Mouse (Mus musculus) heart, postnatal 0 days (tissue): Measurements from ENCODE around the gene Hsf5. TPM values are rescaled to one million over a fixed set of nuclear protein-coding genes. Genes with fewer than 3 reads are reported as not detected.

ENCODE experiments used
- ATAC-seq: fragments of 200-750 bp; cut with Nextera tagmentation; 2 replicates; pipeline ENCODE4 v1.8.0; 2017; ENCODE audit warnings: low read depth, moderate number of reproducible peaks, moderate library complexity; ENCODE audit not compliant: insufficient read depth
- DNase-seq: peaks from one replicate; pipeline ENCODE4 v3.0.0-alpha.2; 2016; ENCODE audit warnings: low spot score
- H3K27ac ChIP-seq: fragments of 300-500 bp; sonication (generic); 2 replicates; pipeline ENCODE4 v1.5.1; 2014; ENCODE audit warnings: low read depth, mild to moderate bottlenecking
- H3K27me3 ChIP-seq: fragments of 300-500 bp; sonication (generic); 2 replicates; pipeline ENCODE4 v1.6.1; 2014; ENCODE audit warnings: low read length, mixed read lengths; ENCODE audit not compliant: control insufficient read depth, insufficient read depth
- H3K36me3 ChIP-seq: fragments of 300-500 bp; sonication (generic); replicated peaks from 2 replicates; pipeline ENCODE4 v1.6.1; 2014; ENCODE audit warnings: low read length, mixed read lengths; ENCODE audit not compliant: control insufficient read depth, insufficient read depth
- H3K4me1 ChIP-seq: fragments of 300-500 bp; sonication (generic); 2 replicates; pipeline ENCODE4 v1.6.1; 2014; ENCODE audit warnings: antibody characterized with exemption; ENCODE audit not compliant: control insufficient read depth, insufficient read depth
- H3K4me2 ChIP-seq: fragments of 300-500 bp; sonication (generic); 2 replicates; pipeline ENCODE4 v1.6.1; 2014; ENCODE audit warnings: low read depth, mild to moderate bottlenecking, low read length, moderate library complexity
- H3K4me3 ChIP-seq: fragments of 300-500 bp; sonication (generic); 2 replicates; pipeline ENCODE4 v1.5.1; 2014; ENCODE audit warnings: low read depth, low read length
- H3K9ac ChIP-seq: fragments of 300-500 bp; sonication (generic); replicated peaks from 2 replicates; pipeline ENCODE4 v1.6.1; 2014; ENCODE audit warnings: low read depth, low read length, mixed read lengths
- H3K9me3 ChIP-seq: fragments of 300-500 bp; sonication (generic); replicated peaks from 2 replicates; pipeline ENCODE4 v1.6.1; 2016; ENCODE audit warnings: low read length; ENCODE audit not compliant: control insufficient read depth
- CTCF ChIP-seq: IDR thresholded peaks from 2 replicates; pipeline ENCODE4 v1.5.1; 2016; ENCODE audit warnings: antibody characterized with exemption, control low read depth, low read depth
- EP300 ChIP-seq: IDR thresholded peaks from 2 replicates; pipeline ENCODE4 v1.6.1; 2016; ENCODE audit warnings: antibody characterized with exemption, low read depth
- WGBS: fragments of 180-500 bp; shearing (Covaris S2); extraction: QIAGEN DNeasy Blood & Tissue Kit; methylation state at CpG from one replicate; pipeline ENCODE4 v1.1.7; 2014; 5-methylcytosine and 5-hydroxymethylcytosine counted together
- polyA plus RNA-seq: library from polyadenylated mRNA; unstranded; fragments of >200 nt; fragmentation: Nextera tagmentation; extraction: Ambion mirVana; gene quantifications from 2 replicates; pipeline ENCODE4 v1.2.1, GENCODE M21; 2015
- total RNA-seq: library from RNA; depleted of rRNA; stranded (reverse); fragments of >200 nt; gene quantifications from 2 replicates; pipeline ENCODE4 v1.2.3, GENCODE M21; 2014; ENCODE audit warnings: low replicate concordance

Gene Hsf5
- total and polyA plus RNA-seq, 2 experiments from 2014 or later = 0.03 TPM; not detected in 1

DNA sequence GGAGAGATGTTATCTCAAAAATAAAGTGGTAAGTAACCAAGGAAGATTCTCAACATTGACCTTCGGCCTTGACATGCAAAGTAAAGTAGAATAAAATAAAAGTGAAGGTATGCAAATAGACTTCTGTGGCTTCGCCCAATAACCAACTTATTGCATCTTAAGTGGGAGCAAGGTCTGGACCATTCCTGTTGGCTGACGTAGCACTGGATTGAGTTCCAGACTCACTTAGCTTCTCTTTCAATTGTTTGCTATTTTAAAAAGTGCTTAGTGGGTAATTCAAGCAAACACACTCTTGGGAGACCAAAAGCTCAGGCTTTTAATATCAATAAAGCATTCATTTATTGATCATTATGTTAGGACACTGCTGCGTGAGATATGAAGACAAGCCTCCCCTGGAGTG is 81.2 kb downstream of the Hsf5 start:
- Histone ChIP-seq H3K9ac (no peak overlapping the region), H3K27me3 (no peaks in the 10 kb centered on the region), H3K4me3 (no peak overlapping the region), H3K36me3 (no peaks in the 10 kb centered on the region), H3K9me3 (no peaks in the 10 kb centered on the region), H3K4me2 (no peak overlapping the region), H3K27ac (no peak overlapping the region), H3K4me1 (no peaks in the 10 kb centered on the region)
- ATAC-seq (no peak), DNase-seq (no peak)
- TF ChIP-seq EP300 (no peak), CTCF (no peak)
- 87% methylated on average over 4 of the region's 4 CpGs for WGBS

DNA sequence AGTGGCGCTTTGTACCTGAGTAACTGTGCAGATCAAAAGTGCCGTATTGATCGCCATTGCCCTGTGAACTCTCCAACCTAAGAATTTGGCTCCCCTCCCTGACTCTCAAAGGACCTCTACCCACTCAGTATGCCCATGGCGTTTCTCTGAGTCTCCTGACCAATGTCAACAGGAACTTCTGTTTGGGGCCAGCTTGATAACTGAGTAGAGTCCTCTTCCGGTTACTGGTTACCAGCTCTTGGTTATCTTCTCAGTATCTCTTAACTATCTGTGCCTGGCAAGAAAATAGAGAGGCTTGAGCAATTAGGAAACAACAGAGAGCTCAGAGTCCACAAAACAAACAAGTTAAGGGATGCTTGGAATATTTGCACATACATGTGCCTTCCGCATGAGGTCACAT is 84.1 kb downstream of the Hsf5 start:
- no peak for ATAC-seq
- TF ChIP-seq EP300 = no peak
- no peak for TF ChIP-seq CTCF
- Histone ChIP-seq H3K27ac (no peak overlapping the region), H3K27me3 (no peaks in the 10 kb centered on the region), H3K9ac (no peak overlapping the region), H3K4me3 (no peak overlapping the region), H3K36me3 (no peaks in the 10 kb centered on the region), H3K4me1 (no peaks in the 10 kb centered on the region), H3K4me2 (no peak overlapping the region), H3K9me3 (no peaks in the 10 kb centered on the region)
- DNase-seq = no peak
- WGBS = 75% methylated on average over 6 of the region's 6 CpGs

DNA sequence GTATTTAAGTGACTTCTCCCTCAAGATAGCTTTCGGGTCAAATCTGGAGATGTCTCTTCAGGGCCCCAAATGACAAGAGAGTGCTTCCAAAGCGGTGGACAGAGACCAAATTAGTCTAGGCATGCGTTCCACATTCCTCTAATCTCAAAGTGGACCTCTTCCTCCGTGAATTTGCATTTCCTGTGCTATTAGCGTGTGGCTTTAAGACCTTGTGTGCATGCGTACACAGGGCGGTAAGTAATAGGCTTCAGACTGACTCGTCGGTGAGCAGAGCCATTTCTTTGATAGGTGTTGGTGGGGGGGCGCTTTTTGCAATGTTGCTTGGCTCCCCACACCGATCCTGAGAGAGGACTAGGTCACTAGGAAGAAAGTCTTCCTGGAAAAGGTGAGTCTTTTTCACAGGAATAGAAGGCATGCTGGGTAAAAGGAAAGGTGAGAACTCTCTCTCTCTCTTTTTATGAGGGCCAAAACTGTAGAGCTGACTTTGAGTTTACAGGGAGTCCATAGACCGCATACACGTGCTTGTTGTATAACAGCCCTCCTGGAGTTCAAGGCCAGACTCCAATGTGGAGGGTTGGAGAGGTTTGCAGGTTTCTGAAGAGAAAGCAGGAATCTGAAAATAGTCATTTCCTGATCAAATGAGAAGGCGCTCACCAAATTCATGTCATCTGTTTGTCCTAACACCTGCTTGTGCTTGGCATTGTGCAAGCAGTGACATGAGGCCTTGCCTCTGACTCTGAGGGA is 85.1 kb downstream of the Hsf5 start:
- H3K9me3 ChIP-seq = no peaks in the 10 kb centered on the region
- no peak for DNase-seq
- no peak overlapping the region for H3K4me2 ChIP-seq
- H3K27ac ChIP-seq = no peak overlapping the region
- H3K4me1 ChIP-seq = no peaks in the 10 kb centered on the region
- no peak overlapping the region for H3K4me3 ChIP-seq
- no peak for ATAC-seq
- no peak overlapping the region for H3K9ac ChIP-seq
- TF ChIP-seq CTCF (no peak), EP300 (no peak)
- 72% methylated on average over 14 of the region's 14 CpGs for WGBS
- H3K27me3 ChIP-seq = no peaks in the 10 kb centered on the region
- H3K36me3 ChIP-seq = no peaks in the 10 kb centered on the region

DNA sequence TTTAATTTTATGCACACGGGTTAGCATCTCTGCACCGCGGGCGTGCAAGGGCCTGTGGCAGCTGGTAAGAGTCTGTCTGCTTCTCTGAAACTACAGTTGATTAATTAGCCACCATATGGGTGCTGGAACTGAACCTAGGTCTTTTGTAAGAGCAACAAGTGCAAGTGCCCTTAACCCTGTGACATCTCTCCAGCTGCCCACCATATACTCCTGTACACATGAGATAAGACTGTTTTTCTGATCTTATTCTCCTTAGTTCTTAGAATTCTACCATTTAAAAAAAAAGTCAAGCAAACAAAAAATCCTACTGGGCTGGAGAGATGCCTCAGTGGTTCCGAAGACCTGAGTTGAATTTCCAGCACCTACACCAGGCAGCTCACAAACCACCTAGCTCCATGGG is 86.7 kb downstream of the Hsf5 start:
- ATAC-seq (no peak), DNase-seq (no peak)
- Histone ChIP-seq H3K4me2 (no peak overlapping the region), H3K9ac (no peak overlapping the region), H3K4me1 (no peaks in the 10 kb centered on the region), H3K4me3 (no peak overlapping the region), H3K36me3 (no peaks in the 10 kb centered on the region), H3K27ac (no peak overlapping the region), H3K9me3 (no peaks in the 10 kb centered on the region), H3K27me3 (no peaks in the 10 kb centered on the region)
- WGBS = 89% methylated on average over 5 of the region's 5 CpGs
- TF ChIP-seq EP300 (no peak), CTCF (no peak)

DNA sequence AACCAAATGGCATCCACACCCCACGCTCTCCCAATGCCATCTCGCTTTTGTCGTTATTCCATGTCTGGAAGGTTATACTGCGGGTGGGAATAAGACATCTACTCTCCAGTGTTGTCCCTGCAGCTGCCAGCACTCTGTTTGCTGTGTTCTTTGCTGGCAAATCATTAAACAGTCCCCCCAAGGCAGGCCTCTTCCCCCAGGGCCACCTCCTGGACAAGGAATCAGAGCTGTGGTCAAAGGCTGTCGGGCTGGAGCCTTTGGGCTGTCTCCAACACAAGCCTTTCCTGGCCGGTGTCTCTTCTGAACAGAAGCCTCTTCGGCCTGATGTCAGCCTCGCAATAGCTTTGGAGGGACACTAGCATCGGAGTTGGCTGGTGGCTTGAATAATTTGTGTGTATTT is 87.3 kb downstream of the Hsf5 start:
- Histone ChIP-seq H3K4me1 (no peaks in the 10 kb centered on the region), H3K27ac (no peak overlapping the region), H3K4me3 (no peak overlapping the region), H3K9ac (no peak overlapping the region), H3K27me3 (peaks cover 4% of the 10 kb centered on the region; the same call in 1 of the 2 replicates), H3K36me3 (no peaks in the 10 kb centered on the region), H3K4me2 (no peak overlapping the region), H3K9me3 (no peaks in the 10 kb centered on the region)
- DNase-seq = no peak
- WGBS = 80% methylated on average over 9 of the region's 9 CpGs
- ATAC-seq = no peak
- TF ChIP-seq EP300 (no peak), CTCF (no peak)

DNA sequence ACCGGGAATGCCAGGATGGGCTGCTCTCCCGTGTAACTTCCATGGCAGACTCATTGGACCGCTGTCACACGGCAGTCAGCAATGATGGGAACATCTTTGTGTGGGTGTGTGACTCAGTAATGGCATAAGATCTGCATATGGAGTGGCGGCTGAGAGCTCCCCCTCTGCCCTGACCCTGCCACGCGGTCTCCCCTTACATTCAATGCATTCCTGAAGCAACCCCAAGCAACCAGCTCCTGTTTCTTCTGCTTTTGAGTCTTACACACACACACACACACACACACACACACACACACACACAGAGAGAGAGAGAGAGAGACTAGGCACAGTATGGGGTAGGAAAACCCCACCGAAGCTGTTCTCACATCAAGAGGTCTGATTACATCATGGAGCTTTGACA is 90.6 kb downstream of the Hsf5 start:
- Histone ChIP-seq H3K9ac (no peak overlapping the region), H3K9me3 (no peaks in the 10 kb centered on the region), H3K4me3 (no peak overlapping the region), H3K27me3 (peaks cover 13% of the 10 kb centered on the region; the same call in 1 of the 2 replicates), H3K4me2 (no peak overlapping the region), H3K36me3 (no peaks in the 10 kb centered on the region), H3K27ac (no peak overlapping the region), H3K4me1 (peaks cover 6% of the 10 kb centered on the region; the same call in 1 of the 2 replicates)
- DNase-seq = no peak
- 56% methylated on average over 8 of the region's 8 CpGs for WGBS
- no peak for ATAC-seq
- no peak for TF ChIP-seq CTCF
- TF ChIP-seq EP300 = no peak
